Mouse (Mus musculus): ENCODE results near the gene Ifi35. TPM values are rescaled to one million over a fixed set of nuclear protein-coding genes. Genes with fewer than 3 reads are reported as not detected.

Ifi35 gene
- polyA plus RNA-seq (2015; fragmentation: Nextera tagmentation; extraction: Ambion mirVana), result 4.3 and 5.2 TPM in 2 replicates

- WGBS, result 41% methylated on average over 10 of the region's 10 CpGs
- H3K4me1 ChIP-seq (replicated peaks), result peaks cover 13% of the 10 kb centered on the region
- no peak within 1 kb of the TSS for H3K27ac ChIP-seq (replicated peaks)
- no peak within 1 kb of the TSS for H3K9ac ChIP-seq
- peaks cover 17% of the 10 kb centered on the region for H3K36me3 ChIP-seq
- peak within 1 kb of the TSS; percentile 20 for H3K4me3 ChIP-seq
- no peak for ATAC-seq (ENCODE audit: low FRiP score, low read depth)
- H3K27me3 ChIP-seq, result no peaks in the 10 kb centered on the region
- H3K4me2 ChIP-seq, result peak within 1 kb of the TSS; percentile 13; the same call in 1 of the 2 replicates
- no peaks in the 10 kb centered on the region for H3K9me3 ChIP-seq
Measured at GRCm38 (mm10) chr11:101448274-101448746, at the start of gene Ifi35. TSS of gene Ifi35 (plus strand) at chr11:101448407.

GRCm38 (mm10) chr11:101415306-101415705 is 32.9 kb upstream of the Ifi35 start:
- Histone ChIP-seq H3K4me2 (no peak overlapping the region), H3K9me3 (no peaks in the 10 kb centered on the region), H3K27me3 (no peaks in the 10 kb centered on the region), H3K36me3 (peaks cover 28% of the 10 kb centered on the region), H3K27ac (replicated peaks) (no peak overlapping the region), H3K9ac (no peak overlapping the region), H3K4me1 (replicated peaks) (peaks cover 10% of the 10 kb centered on the region), H3K4me3 (no peak overlapping the region)
- WGBS, result 89% methylated on average over 2 of the region's 2 CpGs
- no peak for ATAC-seq (ENCODE audit: low FRiP score, low read depth)

GRCm38 (mm10) chr11:101416433-101417100 is 31.6 kb upstream of the Ifi35 start:
- 2% methylated on average over 11 of the region's 11 CpGs for WGBS
- Histone ChIP-seq H3K4me1 (replicated peaks) (peaks cover 10% of the 10 kb centered on the region), H3K9ac (peak overlapping the region; percentile 73), H3K9me3 (no peaks in the 10 kb centered on the region), H3K27ac (replicated peaks) (peak overlapping the region; percentile 84), H3K27me3 (no peaks in the 10 kb centered on the region), H3K36me3 (peaks cover 15% of the 10 kb centered on the region; the same call in 1 of the 2 replicates), H3K4me3 (peak overlapping the region; percentile 69), H3K4me2 (peak overlapping the region; percentile 70)
- ATAC-seq (ENCODE audit: low FRiP score, low read depth), result peak; percentile 31; the same call in 1 of the 2 replicates

DNA sequence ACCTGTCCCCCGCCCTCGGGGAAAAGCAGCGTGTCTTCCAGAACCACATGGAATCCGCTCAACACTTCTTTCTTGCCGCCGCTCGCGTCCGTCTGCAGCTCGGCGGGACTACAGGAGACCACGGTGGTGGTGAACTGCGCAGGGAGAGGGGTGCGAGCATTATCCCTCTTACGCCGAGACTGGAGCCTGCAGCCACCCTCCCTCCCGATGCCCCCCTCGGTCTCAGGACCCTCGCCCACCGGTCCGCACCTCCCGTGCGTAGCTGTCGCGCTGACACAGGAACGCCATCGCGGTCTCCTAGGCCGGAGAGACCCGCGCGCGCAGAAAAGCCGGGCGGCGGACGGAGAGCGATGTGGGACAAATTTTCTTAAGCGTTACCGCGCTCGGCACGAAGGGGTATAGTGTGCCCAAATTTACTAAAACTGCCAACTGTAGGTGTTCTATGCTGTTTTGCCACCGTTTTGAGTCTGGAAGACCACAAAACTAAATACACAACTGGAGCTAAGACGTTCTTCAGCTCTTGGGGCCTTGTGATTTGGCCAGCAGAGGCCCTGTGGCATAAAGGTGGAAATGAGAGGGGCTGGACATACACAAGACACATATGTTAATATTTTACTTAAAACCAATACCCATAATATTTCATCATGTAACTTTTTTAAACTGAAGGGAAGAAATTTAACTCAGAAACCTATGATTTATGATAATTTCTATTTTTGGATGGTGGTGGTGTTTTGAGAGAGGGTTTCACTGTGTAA is 30.9 kb upstream of the Ifi35 start, which contains the start of gene Aarsd1:
Aarsd1 (minus strand) TSS at position 515 of the 755 bp plus-strand sequence.
- WGBS, result under 1% methylated on average over 44 of the region's 45 CpGs
- H3K4me1 ChIP-seq (replicated peaks), result peaks cover 10% of the 10 kb centered on the region
- H3K4me3 ChIP-seq, result peak within 1 kb of the TSS; percentile 69

DNA sequence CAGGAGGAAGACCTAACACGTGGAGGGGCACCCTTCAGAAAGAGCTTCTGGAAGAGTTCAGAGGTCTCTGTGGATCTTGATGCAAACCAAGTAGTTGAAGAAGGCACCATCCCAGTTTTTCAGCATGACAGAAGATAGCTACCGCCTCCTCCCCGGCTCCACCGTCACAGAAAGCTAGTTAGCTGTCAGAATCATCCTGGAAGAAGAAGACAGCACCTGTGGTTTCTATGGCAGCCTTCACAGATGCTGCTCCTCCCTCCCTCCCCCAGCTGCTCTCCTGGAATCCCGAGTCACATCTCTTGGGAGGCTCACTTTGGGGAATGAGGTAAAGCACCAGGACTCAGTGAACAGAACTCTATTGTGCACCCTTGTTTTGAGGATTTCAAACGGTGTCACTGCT is 29.2 kb upstream of the Ifi35 start:
- no peak overlapping the region for H3K4me2 ChIP-seq
- H3K27ac ChIP-seq (replicated peaks), result no peak overlapping the region
- H3K36me3 ChIP-seq, result no peaks in the 10 kb centered on the region
- H3K9me3 ChIP-seq, result no peaks in the 10 kb centered on the region
- no peak overlapping the region for H3K4me3 ChIP-seq
- H3K4me1 ChIP-seq (replicated peaks), result peaks cover 12% of the 10 kb centered on the region
- H3K9ac ChIP-seq, result no peak overlapping the region
- 59% methylated on average over 6 of the region's 6 CpGs for WGBS
- no peak for ATAC-seq (ENCODE audit: low FRiP score, low read depth)
- H3K27me3 ChIP-seq, result no peaks in the 10 kb centered on the region

More for the DNA sequence above, 30.9 kb upstream of the Ifi35 start, which contains the start of gene Aarsd1:
- Histone ChIP-seq H3K36me3 (peaks cover 13% of the 10 kb centered on the region; the same call in 1 of the 2 replicates), H3K9me3 (no peaks in the 10 kb centered on the region), H3K27ac (replicated peaks) (peak within 1 kb of the TSS; percentile 84), H3K4me2 (peak within 1 kb of the TSS; percentile 70), H3K27me3 (no peaks in the 10 kb centered on the region), H3K9ac (peak within 1 kb of the TSS; percentile 73)
- ATAC-seq (ENCODE audit: low FRiP score, low read depth), result peak; percentile 90

- Histone ChIP-seq H3K36me3 (no peaks in the 10 kb centered on the region), H3K4me3 (no peak overlapping the region), H3K27me3 (no peaks in the 10 kb centered on the region), H3K9me3 (no peaks in the 10 kb centered on the region), H3K4me2 (no peak overlapping the region), H3K27ac (replicated peaks) (no peak overlapping the region), H3K4me1 (replicated peaks) (peaks cover 18% of the 10 kb centered on the region), H3K9ac (no peak overlapping the region)
- no peak for ATAC-seq (ENCODE audit: low FRiP score, low read depth)
- WGBS, result 29% methylated on average over 3 of the region's 3 CpGs
Measured at GRCm38 (mm10) chr11:101419610-101420009, 28.6 kb upstream of the Ifi35 start.

DNA sequence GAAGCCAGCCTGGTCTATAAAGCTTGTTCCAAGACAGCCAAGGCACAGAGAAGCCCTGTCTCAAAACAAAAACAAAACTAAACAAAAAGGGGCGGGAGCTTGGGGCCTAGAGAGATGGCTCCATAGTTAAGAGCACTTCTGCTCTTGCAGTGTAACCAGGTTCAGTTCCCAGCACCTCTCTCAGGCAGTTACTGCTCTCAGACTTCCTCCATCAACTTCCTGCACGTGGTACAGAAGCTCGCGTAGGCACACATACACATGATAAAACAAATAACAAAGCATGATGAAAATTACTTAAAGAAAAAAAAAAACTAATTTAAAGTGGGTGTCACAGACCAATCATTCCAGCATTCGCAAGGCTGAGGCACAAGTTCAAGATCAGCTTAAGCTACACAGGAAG is 28.1 kb upstream of the Ifi35 start:
- no peaks in the 10 kb centered on the region for H3K36me3 ChIP-seq
- 86% methylated on average over 5 of the region's 5 CpGs for WGBS
- H3K27ac ChIP-seq (replicated peaks), result no peak overlapping the region
- peaks cover 18% of the 10 kb centered on the region for H3K4me1 ChIP-seq (replicated peaks)
- no peak for ATAC-seq (ENCODE audit: low FRiP score, low read depth)
- H3K4me2 ChIP-seq, result no peak overlapping the region
- no peak overlapping the region for H3K9ac ChIP-seq
- H3K9me3 ChIP-seq, result no peaks in the 10 kb centered on the region
- H3K27me3 ChIP-seq, result no peaks in the 10 kb centered on the region
- H3K4me3 ChIP-seq, result no peak overlapping the region

GRCm38 (mm10) chr11:101424105-101424851 is 23.9 kb upstream of the Ifi35 start, which contains the start of gene Gm27029:
TSS of gene Gm27029 (minus strand) at chr11:101424796.
- Histone ChIP-seq H3K9me3 (no peaks in the 10 kb centered on the region), H3K4me2 (peak within 1 kb of the TSS; percentile 80), H3K36me3 (peaks cover 2% of the 10 kb centered on the region; the same call in 1 of the 2 replicates), H3K4me1 (replicated peaks) (peaks cover 29% of the 10 kb centered on the region), H3K4me3 (peak within 1 kb of the TSS; percentile 96), H3K27me3 (no peaks in the 10 kb centered on the region), H3K9ac (peak within 1 kb of the TSS; percentile 80), H3K27ac (replicated peaks) (peak within 1 kb of the TSS; percentile 95)
- WGBS, result 5% methylated on average over 23 of the region's 23 CpGs
- ATAC-seq (ENCODE audit: low FRiP score, low read depth), result peak; percentile 39

- H3K36me3 ChIP-seq, result peaks cover 11% of the 10 kb centered on the region
- H3K27me3 ChIP-seq, result no peaks in the 10 kb centered on the region
- no peaks in the 10 kb centered on the region for H3K9me3 ChIP-seq
- H3K4me2 ChIP-seq, result peak within 1 kb of the TSS; percentile 80
- H3K4me1 ChIP-seq (replicated peaks), result peaks cover 29% of the 10 kb centered on the region
- WGBS, result under 1% methylated on average over 80 of the region's 81 CpGs
- peak within 1 kb of the TSS; percentile 96 for H3K4me3 ChIP-seq
- peak within 1 kb of the TSS; percentile 80 for H3K9ac ChIP-seq
- peak; percentile 94 for ATAC-seq (ENCODE audit: low FRiP score, low read depth)
- H3K27ac ChIP-seq (replicated peaks), result peak within 1 kb of the TSS; percentile 95
Measured at GRCm38 (mm10) chr11:101424925-101425813, 23.0 kb upstream of the Ifi35 start, which contains the start of the genes Rundc1 and Ptges3l. TSS of gene Rundc1 (plus strand) at chr11:101425085. TSS of gene Ptges3l (minus strand) at chr11:101425333.

DNA sequence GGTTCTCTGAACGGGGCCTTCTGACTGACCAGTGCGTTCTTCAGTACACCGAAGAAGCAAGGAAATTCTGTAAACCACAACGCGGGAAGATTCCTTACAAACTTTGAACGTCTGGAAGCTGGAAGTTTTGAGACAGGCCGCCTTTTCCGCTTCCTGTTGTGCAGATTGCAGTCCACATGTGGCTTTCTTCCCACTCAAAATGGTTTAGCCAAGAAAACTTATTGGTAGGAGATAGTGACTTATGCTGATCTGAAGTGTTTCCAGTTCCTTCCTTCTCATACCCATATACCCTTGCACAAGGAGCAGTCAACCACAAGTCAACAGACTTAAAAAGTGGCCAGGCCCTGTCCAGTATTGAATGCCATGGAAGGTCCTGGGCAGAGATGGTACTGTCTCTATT is 22.0 kb upstream of the Ifi35 start:
- Histone ChIP-seq H3K9me3 (no peaks in the 10 kb centered on the region), H3K4me3 (peak overlapping the region; percentile 96), H3K4me1 (replicated peaks) (peaks cover 29% of the 10 kb centered on the region), H3K27ac (replicated peaks) (no peak overlapping the region), H3K27me3 (no peaks in the 10 kb centered on the region), H3K4me2 (peak overlapping the region; percentile 80), H3K9ac (peak overlapping the region; percentile 80), H3K36me3 (peaks cover 20% of the 10 kb centered on the region)
- no peak for ATAC-seq (ENCODE audit: low FRiP score, low read depth)
- 68% methylated on average over 8 of the region's 8 CpGs for WGBS

DNA sequence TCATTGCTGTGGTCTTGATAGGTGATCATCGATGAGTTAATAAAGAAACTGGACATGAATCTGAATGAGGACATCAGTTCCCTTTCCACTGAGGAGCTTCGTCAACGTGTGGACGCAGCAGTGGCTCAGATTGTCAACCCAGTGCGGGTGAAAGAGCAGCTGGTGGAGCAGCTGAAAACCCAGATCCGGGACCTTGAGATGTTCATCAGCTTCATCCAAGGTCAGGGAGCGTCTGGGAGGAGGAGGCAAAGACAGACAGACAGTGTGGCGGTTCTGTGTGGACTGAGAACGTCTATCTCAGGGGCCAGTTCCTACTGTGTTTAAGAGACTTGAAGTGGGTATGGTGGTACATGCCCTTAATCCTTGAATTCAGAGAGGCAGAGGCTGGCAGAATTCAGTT is 16.9 kb upstream of the Ifi35 start:
- Histone ChIP-seq H3K9ac (no peak overlapping the region), H3K36me3 (peaks cover 61% of the 10 kb centered on the region), H3K27ac (replicated peaks) (no peak overlapping the region), H3K4me3 (no peak overlapping the region), H3K27me3 (no peaks in the 10 kb centered on the region), H3K9me3 (no peaks in the 10 kb centered on the region), H3K4me2 (no peak overlapping the region), H3K4me1 (replicated peaks) (peaks cover 13% of the 10 kb centered on the region)
- 94% methylated on average over 9 of the region's 9 CpGs for WGBS
- ATAC-seq (ENCODE audit: low FRiP score, low read depth), result no peak
